Mouse (Mus musculus): ENCODE measurements around the gene Rhox2f. TPM values are rescaled to one million over a fixed set of nuclear protein-coding genes. Genes with fewer than 3 reads are reported as not detected.
"Not testable (repeated sequence)": the region's sequence is repeated elsewhere in the genome, so short reads cannot be mapped to it uniquely, and the experiment has no call there.

Gene Rhox2f
- not detected in 2 replicates for polyA plus RNA-seq (2014; fragmentation: Nextera tagmentation; extraction: Ambion mirVana)

- H3K4me2 ChIP-seq (ENCODE audit: low read depth, severe bottlenecking); H3K27me3 ChIP-seq (ENCODE audit: control insufficient read depth, insufficient read depth, low read length); H3K9ac ChIP-seq (ENCODE audit: low read length); ATAC-seq (ENCODE audit: insufficient number of reproducible peaks, low FRiP score, low TSS enrichment, low read depth); H3K4me3 ChIP-seq (ENCODE audit: low read depth, low read length); DNase-seq (ENCODE audit: low spot score); H3K27ac ChIP-seq (replicated peaks; ENCODE audit: low read depth, low read length); H3K9me3 ChIP-seq (ENCODE audit: control insufficient read depth, low read length); H3K4me1 ChIP-seq (ENCODE audit: control insufficient read depth, insufficient read depth, low read length); H3K36me3 ChIP-seq (ENCODE audit: control insufficient read depth, insufficient read depth, low read length): not testable (repeated sequence)
- 94% methylated on average over 6 of the region's 8 CpGs for WGBS
Measured at GRCm38 (mm10) chrX:37571105-37571504, at the start of gene Rhox2f. Gene Rhox2f, plus strand, starts transcription at chrX:37571405.

DNA sequence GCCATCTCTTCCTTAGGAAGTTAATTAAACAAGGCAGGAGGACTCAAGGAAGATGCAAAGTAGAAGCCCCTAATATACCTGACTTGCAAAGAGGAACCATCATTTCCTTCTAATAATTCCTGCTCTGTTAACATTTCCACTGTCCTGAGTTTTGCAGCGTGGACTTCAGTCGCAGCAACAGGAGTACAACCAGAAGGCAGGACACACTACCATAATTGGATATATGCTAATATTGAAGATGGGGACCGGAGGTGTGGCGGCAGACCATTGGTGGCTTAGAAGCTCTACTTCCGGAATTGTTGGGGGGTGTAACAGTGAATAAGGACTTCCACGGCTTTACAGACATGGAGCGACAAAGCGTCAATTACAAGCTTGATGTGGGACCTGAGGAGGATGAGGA lies 41.1 kb upstream of the Rhox2f start, which contains the start of gene Rhox2e:
Gene Rhox2e, plus strand, starts transcription at position 301 of the 400 bp plus-strand sequence.
- not testable (repeated sequence) for H3K27ac ChIP-seq (replicated peaks; ENCODE audit: low read depth, low read length); H3K36me3 ChIP-seq (ENCODE audit: control insufficient read depth, insufficient read depth, low read length); H3K9me3 ChIP-seq (ENCODE audit: control insufficient read depth, low read length); H3K9ac ChIP-seq (ENCODE audit: low read length); H3K4me3 ChIP-seq (ENCODE audit: low read depth, low read length); DNase-seq (ENCODE audit: low spot score); ATAC-seq (ENCODE audit: insufficient number of reproducible peaks, low FRiP score, low TSS enrichment, low read depth); H3K4me2 ChIP-seq (ENCODE audit: low read depth, severe bottlenecking); H3K27me3 ChIP-seq (ENCODE audit: control insufficient read depth, insufficient read depth, low read length); H3K4me1 ChIP-seq (ENCODE audit: control insufficient read depth, insufficient read depth, low read length)
- WGBS, result 98% methylated on average over 2 of the region's 8 CpGs

GRCm38 (mm10) chrX:37541719-37542118 lies 29.5 kb upstream of the Rhox2f start, which contains the start of gene Rhox3e:
Gene Rhox3e, plus strand, starts transcription at chrX:37542019.
- no CpG with 5 or more reads among the region's 4 CpGs for WGBS
- H3K4me2 ChIP-seq (ENCODE audit: low read depth, severe bottlenecking); H3K27ac ChIP-seq (replicated peaks; ENCODE audit: low read depth, low read length); H3K9ac ChIP-seq (ENCODE audit: low read length); DNase-seq (ENCODE audit: low spot score); ATAC-seq (ENCODE audit: insufficient number of reproducible peaks, low FRiP score, low TSS enrichment, low read depth); H3K36me3 ChIP-seq (ENCODE audit: control insufficient read depth, insufficient read depth, low read length); H3K9me3 ChIP-seq (ENCODE audit: control insufficient read depth, low read length); H3K4me3 ChIP-seq (ENCODE audit: low read depth, low read length); H3K4me1 ChIP-seq (ENCODE audit: control insufficient read depth, insufficient read depth, low read length); H3K27me3 ChIP-seq (ENCODE audit: control insufficient read depth, insufficient read depth, low read length): not testable (repeated sequence)

DNA sequence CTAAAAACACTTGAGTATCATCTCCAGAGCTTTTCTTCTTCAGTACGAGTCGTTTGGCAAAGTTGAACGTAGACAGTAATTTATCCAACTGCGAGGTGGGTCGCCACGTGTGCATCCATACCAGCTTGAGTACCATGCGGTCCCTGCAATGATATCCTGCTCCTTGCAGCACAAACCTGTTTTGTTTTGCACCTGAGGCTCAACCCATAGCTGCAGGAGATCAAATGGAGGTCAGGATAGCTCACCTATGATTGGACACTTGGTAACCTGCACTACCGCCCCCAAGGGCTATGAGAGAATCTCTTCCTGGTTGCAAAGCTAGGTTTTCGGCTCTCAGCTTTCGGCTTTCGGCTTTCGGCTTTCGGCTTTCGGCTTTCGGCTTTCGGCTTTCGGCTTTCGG lies 14.1 kb upstream of the Rhox2f start, which contains the start of gene Rhox4e:
Gene Rhox4e, plus strand, starts transcription at position 301 of the 400 bp plus-strand sequence.
- WGBS, result 91% methylated on average over 10 of the region's 18 CpGs
- not testable (repeated sequence) for H3K4me2 ChIP-seq (ENCODE audit: low read depth, severe bottlenecking)

DNA sequence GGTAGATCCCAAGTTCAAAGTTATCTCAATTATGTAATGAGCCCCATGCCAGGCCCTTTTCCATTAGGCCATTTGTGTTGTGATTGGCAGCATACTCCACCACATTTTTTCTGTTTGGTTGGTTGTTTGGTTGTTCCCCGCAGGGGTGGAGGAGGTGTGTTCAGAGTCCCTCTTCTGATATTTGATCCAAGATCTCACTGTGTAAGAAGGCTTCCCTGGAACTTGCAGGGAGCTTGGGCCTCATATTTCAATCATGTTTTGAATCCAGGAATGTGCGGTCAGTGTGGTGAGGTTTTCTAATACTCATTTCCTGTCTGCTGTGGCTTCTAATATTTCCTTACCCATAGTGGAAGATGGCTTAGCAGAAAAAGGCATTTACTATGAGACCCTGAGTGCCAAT lies 1.4 kb downstream of the Rhox2f start:
- 47% methylated on average over 2 of the region's 2 CpGs for WGBS
- not testable (repeated sequence) for H3K9ac ChIP-seq (ENCODE audit: low read length); H3K9me3 ChIP-seq (ENCODE audit: control insufficient read depth, low read length); H3K4me3 ChIP-seq (ENCODE audit: low read depth, low read length); H3K27me3 ChIP-seq (ENCODE audit: control insufficient read depth, insufficient read depth, low read length); H3K4me2 ChIP-seq (ENCODE audit: low read depth, severe bottlenecking); H3K36me3 ChIP-seq (ENCODE audit: control insufficient read depth, insufficient read depth, low read length); H3K4me1 ChIP-seq (ENCODE audit: control insufficient read depth, insufficient read depth, low read length); ATAC-seq (ENCODE audit: insufficient number of reproducible peaks, low FRiP score, low TSS enrichment, low read depth); H3K27ac ChIP-seq (replicated peaks; ENCODE audit: low read depth, low read length); DNase-seq (ENCODE audit: low spot score)

More for the DNA sequence above, 14.1 kb upstream of the Rhox2f start, which contains the start of gene Rhox4e:
- H3K36me3 ChIP-seq (ENCODE audit: control insufficient read depth, insufficient read depth, low read length); H3K27me3 ChIP-seq (ENCODE audit: control insufficient read depth, insufficient read depth, low read length); ATAC-seq (ENCODE audit: insufficient number of reproducible peaks, low FRiP score, low TSS enrichment, low read depth); H3K4me3 ChIP-seq (ENCODE audit: low read depth, low read length); DNase-seq (ENCODE audit: low spot score); H3K9ac ChIP-seq (ENCODE audit: low read length); H3K27ac ChIP-seq (replicated peaks; ENCODE audit: low read depth, low read length); H3K4me1 ChIP-seq (ENCODE audit: control insufficient read depth, insufficient read depth, low read length); H3K9me3 ChIP-seq (ENCODE audit: control insufficient read depth, low read length): not testable (repeated sequence)

DNA sequence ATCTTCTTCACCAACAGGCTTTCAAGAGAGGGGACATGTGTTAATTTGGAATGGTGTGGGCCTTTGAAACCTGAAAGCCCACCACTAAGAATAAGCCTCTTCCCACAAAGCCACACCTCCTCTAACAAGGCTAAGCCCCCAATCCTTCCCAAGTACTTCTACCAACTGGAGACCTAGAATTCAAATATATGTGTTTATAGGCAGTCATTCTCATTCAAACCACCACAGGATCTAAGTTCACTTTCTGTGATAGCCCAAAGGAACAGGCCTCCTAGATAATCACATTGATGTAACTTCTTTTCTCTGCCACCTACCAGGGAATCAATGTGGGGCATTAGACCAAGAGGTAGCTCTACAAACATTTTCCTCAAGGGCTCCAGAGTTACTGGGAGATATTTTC lies 9.5 kb downstream of the Rhox2f start, which contains the start of gene Rhox3f:
Gene Rhox3f, plus strand, starts transcription at position 301 of the 400 bp plus-strand sequence.
- H3K36me3 ChIP-seq (ENCODE audit: control insufficient read depth, insufficient read depth, low read length); H3K9ac ChIP-seq (ENCODE audit: low read length); H3K27me3 ChIP-seq (ENCODE audit: control insufficient read depth, insufficient read depth, low read length); H3K4me2 ChIP-seq (ENCODE audit: low read depth, severe bottlenecking); H3K27ac ChIP-seq (replicated peaks; ENCODE audit: low read depth, low read length); H3K4me1 ChIP-seq (ENCODE audit: control insufficient read depth, insufficient read depth, low read length); DNase-seq (ENCODE audit: low spot score); ATAC-seq (ENCODE audit: insufficient number of reproducible peaks, low FRiP score, low TSS enrichment, low read depth); H3K4me3 ChIP-seq (ENCODE audit: low read depth, low read length); H3K9me3 ChIP-seq (ENCODE audit: control insufficient read depth, low read length): not testable (repeated sequence)

DNA sequence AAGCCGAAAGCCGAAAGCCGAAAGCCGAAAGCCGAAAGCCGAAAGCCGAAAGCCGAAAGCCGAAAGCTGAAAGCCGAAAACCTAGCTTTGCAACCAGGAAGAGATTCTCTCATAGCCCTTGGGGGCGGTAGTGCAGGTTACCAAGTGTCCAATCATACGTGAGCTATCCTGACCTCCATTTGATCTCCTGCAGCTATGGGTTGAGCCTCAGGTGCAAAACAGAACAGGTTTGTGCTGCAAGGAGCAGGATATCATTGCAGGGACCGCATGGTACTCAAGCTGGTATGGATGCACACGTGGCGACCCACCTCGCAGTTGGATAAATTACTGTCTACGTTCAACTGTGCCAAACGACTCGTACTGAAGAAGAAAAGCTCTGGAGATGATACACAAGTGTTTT lies 36.4 kb downstream of the Rhox2f start, which contains the start of gene Rhox4f:
Gene Rhox4f, minus strand, starts transcription at position 101 of the 400 bp plus-strand sequence.
- 94% methylated on average over 15 of the region's 19 CpGs for WGBS
- not testable (repeated sequence) for H3K4me2 ChIP-seq (ENCODE audit: low read depth, severe bottlenecking); H3K27ac ChIP-seq (replicated peaks; ENCODE audit: low read depth, low read length); H3K4me1 ChIP-seq (ENCODE audit: control insufficient read depth, insufficient read depth, low read length); H3K9me3 ChIP-seq (ENCODE audit: control insufficient read depth, low read length); H3K4me3 ChIP-seq (ENCODE audit: low read depth, low read length); ATAC-seq (ENCODE audit: insufficient number of reproducible peaks, low FRiP score, low TSS enrichment, low read depth); H3K9ac ChIP-seq (ENCODE audit: low read length); DNase-seq (ENCODE audit: low spot score); H3K36me3 ChIP-seq (ENCODE audit: control insufficient read depth, insufficient read depth, low read length); H3K27me3 ChIP-seq (ENCODE audit: control insufficient read depth, insufficient read depth, low read length)

All from limb, embryonic 11.5 days (tissue).